Mouse (Mus musculus) lung, postnatal 0 days (tissue): ENCODE measurements around the gene Rpl29. TPM values are rescaled to one million over a fixed set of nuclear protein-coding genes. Genes with fewer than 3 reads are reported as not detected.
A peak's percentile ranks its signal among the peaks of the same experiment; 100 is the strongest.

Experiments used
- ATAC-seq: fragments of 200-750 bp; cut with Nextera tagmentation; 2 replicates; pipeline ENCODE4 v1.8.0; 2017; ENCODE audit warnings: moderate library complexity
- DNase-seq: peaks from one replicate; pipeline ENCODE4 v3.0.0-alpha.2; 2016; ENCODE audit warnings: low spot score
- H3K27ac ChIP-seq: fragments of 300-500 bp; sonication (generic); 2 replicates; pipeline ENCODE4 v1.5.1; 2014; ENCODE audit warnings: antibody characterized with exemption, mild to moderate bottlenecking, low read length, mixed read lengths
- H3K27me3 ChIP-seq: fragments of 300-500 bp; sonication (generic); replicated peaks from 2 replicates; pipeline ENCODE4 v1.6.1; 2014; ENCODE audit warnings: low read length, mixed read lengths; ENCODE audit not compliant: insufficient read depth
- H3K36me3 ChIP-seq: fragments of 300-500 bp; sonication (generic); 2 replicates; pipeline ENCODE4 v1.6.1; 2014; ENCODE audit warnings: low read length, mixed read lengths; ENCODE audit not compliant: insufficient read depth
- H3K4me1 ChIP-seq: fragments of 300-500 bp; sonication (generic); 2 replicates; pipeline ENCODE4 v1.6.1; 2014; ENCODE audit warnings: antibody characterized with exemption, low read depth, low read length, mixed read lengths; ENCODE audit not compliant: insufficient read depth
- H3K4me2 ChIP-seq: fragments of 300-500 bp; sonication (generic); replicated peaks from 2 replicates; pipeline ENCODE4 v1.6.1; 2014; ENCODE audit warnings: low read depth, mild to moderate bottlenecking, low read length, moderate library complexity, mixed read lengths
- H3K4me3 ChIP-seq: fragments of 300-500 bp; sonication (generic); 2 replicates; pipeline ENCODE4 v1.5.1; 2014; ENCODE audit warnings: low read depth, low read length
- H3K9ac ChIP-seq: fragments of 300-500 bp; sonication (generic); replicated peaks from 2 replicates; pipeline ENCODE4 v1.6.1; 2014; ENCODE audit warnings: low read depth, mild to moderate bottlenecking
- H3K9me3 ChIP-seq: fragments of 300-500 bp; sonication (generic); 2 replicates; pipeline ENCODE4 v1.6.1; 2016; ENCODE audit warnings: low read length, mixed read lengths
- CTCF ChIP-seq: IDR thresholded peaks from 2 replicates; pipeline ENCODE4 v1.5.1; 2016; ENCODE audit warnings: antibody characterized with exemption, mild to moderate bottlenecking
- EP300 ChIP-seq: IDR thresholded peaks from 2 replicates; pipeline ENCODE4 v1.6.1; 2016; ENCODE audit warnings: antibody characterized with exemption, mild to moderate bottlenecking, control low read depth
- WGBS: fragments of 180-500 bp; shearing (Covaris S2); extraction: QIAGEN DNeasy Blood & Tissue Kit; methylation state at CpG from one replicate; pipeline ENCODE4 v1.1.7; 2014; 5-methylcytosine and 5-hydroxymethylcytosine counted together
- polyA plus RNA-seq: library from polyadenylated mRNA; unstranded; fragments of >200 nt; fragmentation: Nextera tagmentation; extraction: Ambion mirVana; gene quantifications from 2 replicates; pipeline ENCODE4 v1.2.1, GENCODE M21; 2015

Gene Rpl29
- polyA plus RNA-seq, 1 experiment from 2014 or later: 737 TPM

DNA sequence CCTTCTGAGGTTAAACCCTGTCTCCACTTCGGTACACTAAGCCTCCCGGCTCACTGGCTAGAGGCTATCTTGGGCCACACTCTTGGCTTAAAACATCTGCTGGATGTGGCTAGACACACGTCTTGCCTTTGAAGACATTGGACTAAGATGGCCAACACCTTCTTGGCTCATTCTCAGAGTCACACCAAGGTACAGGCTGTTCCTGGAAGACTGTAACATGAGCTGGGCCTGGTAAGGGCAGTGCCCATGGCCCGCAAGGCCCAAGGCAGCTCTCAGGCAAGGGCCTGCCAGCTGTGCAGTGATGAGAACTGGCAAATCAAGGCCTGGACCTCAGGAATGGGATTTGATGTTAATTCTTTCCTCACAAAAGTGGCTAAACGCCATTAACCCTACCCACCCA lies 15.6 kb upstream of the Rpl29 start:
- no peak overlapping the region for H3K27ac ChIP-seq
- H3K9ac ChIP-seq: no peak overlapping the region
- 0 out of 2 replicates have a peak, but pooled peaks cover 6% of the 10 kb centered on the region for H3K4me1 ChIP-seq
- no peak for DNase-seq
- H3K9me3 ChIP-seq: no peaks in the 10 kb centered on the region
- WGBS: 75% methylated on average over 5 of the region's 5 CpGs
- H3K4me2 ChIP-seq: no peak overlapping the region
- no peaks in the 10 kb centered on the region for H3K27me3 ChIP-seq
- no peak for TF ChIP-seq CTCF
- no peak for TF ChIP-seq EP300
- no peak for ATAC-seq
- H3K36me3 ChIP-seq: no peaks in the 10 kb centered on the region
- H3K4me3 ChIP-seq: no peak overlapping the region

DNA sequence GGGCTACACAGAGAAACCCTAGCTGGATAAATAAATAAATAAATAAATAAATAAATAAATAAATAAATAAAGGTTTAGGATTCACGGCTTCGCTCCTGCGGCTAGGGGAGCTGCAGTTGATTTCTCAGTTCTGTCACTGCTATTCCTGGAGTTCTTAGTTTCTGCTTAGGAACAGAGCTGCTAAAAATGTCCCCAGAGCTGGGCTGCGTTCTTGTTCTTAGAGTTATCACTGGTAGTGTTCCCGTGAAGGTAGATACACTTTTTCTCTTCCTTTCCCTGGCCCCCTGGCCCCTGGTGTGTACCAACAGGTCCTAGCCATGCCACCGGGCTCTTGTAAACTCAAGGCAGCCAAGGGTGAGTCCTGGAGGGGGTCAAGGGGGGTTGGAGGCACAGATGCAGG lies 12.4 kb upstream of the Rpl29 start:
- Histone ChIP-seq H3K27ac (no peak overlapping the region), H3K36me3 (no peaks in the 10 kb centered on the region), H3K9ac (no peak overlapping the region), H3K9me3 (no peaks in the 10 kb centered on the region), H3K4me3 (no peak overlapping the region), H3K27me3 (no peaks in the 10 kb centered on the region), H3K4me1 (peaks cover 13% of the 10 kb centered on the region; the same call in 1 of the 2 replicates), H3K4me2 (no peak overlapping the region)
- WGBS: 82% methylated on average over 6 of the region's 6 CpGs
- ATAC-seq (no peak), DNase-seq (no peak)
- TF ChIP-seq CTCF (no peak), EP300 (no peak)

DNA sequence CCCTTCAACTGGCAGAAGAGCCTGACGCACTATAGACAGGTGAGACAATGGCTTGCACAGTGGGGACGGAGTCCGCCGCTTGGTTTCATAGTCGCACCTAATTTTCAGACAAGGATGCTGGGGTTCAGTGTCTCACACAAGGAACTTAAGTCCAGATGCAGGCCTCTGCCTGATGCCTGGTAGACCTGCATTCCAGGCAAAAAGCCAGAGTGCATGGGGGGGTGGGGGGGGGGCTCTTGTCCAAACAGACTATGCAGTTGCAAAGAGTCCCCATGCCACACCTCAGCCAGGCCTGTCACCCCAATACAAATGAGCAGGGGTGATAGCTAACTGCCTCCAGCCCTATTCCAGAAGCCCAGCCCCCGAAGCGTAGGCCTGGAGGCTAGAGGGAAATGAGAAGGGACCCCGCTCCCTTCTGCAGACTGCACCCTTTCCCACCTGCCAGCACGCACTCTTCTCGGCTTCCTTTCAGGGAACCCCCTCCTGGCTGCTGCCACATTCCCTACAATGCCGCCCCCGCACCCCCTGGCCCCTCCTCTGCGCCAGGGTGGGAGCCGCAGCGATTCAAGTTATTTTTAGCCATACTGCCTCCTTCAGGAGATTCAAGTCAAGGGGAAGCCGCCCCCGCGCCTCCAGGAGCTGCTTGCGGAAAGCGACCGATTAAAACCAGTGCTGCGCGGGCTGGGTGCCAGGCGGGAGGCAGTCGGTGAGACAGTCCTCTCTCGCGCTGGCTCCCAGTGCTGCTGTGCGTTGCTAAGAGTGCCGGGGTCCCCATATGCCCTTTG lies 11.2 kb upstream of the Rpl29 start:
- peak; percentile 85 for DNase-seq
- Histone ChIP-seq H3K4me3 (peak overlapping the region; percentile 21), H3K27ac (no peak overlapping the region)

DNA sequence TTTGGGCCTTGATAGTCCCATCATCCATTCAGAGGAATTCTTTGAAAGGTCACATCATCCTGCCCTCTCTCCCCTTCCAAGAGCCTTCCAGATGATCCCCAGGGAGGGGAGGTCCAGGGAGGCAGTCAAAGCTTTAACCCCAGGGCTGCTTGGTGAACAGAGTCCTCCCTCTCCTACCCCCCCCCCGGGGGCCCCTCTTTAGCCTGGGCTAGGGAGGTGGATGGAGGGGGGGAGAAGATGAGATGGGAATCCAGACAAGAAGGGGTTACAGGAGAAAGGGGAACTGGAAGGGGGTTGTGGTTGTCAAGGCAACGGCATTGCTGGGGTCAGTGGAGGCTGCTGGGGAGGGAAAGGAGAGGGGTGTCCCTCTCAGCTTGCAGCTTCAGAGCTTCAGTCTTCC lies 8.6 kb upstream of the Rpl29 start:
- DNase-seq: no peak
- peaks cover 13% of the 10 kb centered on the region; the same call in 1 of the 2 replicates for H3K4me1 ChIP-seq

More for the DNA sequence above, 11.2 kb upstream of the Rpl29 start:
- Histone ChIP-seq H3K9ac (no peak overlapping the region), H3K9me3 (no peaks in the 10 kb centered on the region), H3K4me2 (peak overlapping the region; percentile 53), H3K36me3 (no peaks in the 10 kb centered on the region), H3K4me1 (peaks cover 13% of the 10 kb centered on the region; the same call in 1 of the 2 replicates), H3K27me3 (no peaks in the 10 kb centered on the region)
- peak; percentile 61 for ATAC-seq
- TF ChIP-seq CTCF (peak; percentile 56), EP300 (no peak)
- 15% methylated on average over 29 of the region's 29 CpGs for WGBS

DNA sequence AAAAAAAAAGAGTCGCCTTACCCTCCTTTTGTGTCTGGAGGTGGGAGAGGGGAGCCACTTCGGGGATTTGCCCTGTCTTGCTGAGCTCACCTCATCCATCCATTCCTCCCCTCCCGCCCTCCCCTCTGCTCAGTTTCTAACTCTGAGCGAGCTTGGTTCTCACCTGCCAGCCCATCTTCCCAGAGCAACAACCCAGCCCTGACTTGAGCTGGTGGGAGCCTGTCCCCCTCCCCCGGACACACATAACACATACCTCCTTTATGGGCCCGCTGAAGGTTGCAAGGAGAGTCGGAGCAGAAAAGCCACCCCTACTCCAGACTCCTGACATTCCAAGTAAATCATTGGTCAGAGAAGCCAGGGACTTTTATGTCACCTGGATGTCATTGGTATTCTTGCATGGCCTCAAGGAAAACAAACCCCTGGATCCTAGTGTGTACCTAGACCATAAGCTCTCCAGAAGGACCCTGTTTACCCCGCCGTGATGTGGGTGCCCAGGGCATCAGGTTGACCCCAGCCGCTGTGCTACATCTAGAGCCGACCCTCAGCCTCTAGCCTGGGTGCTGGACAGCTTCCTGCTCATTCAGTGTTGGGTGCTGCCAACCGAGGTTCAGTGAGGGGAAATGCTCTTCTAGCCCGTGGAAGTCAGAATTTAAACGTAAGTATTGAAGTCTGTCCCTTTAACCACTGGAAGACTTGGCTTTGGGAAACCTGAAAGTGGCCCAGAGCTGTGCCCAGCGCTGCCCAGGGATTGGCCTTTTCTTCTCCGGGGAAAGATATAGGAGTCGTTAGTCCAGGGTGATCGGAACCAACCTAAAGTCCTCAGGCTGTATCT lies 8.0 kb upstream of the Rpl29 start:
- WGBS: 18% methylated on average over 17 of the region's 18 CpGs
- no peak overlapping the region for H3K4me3 ChIP-seq
- TF ChIP-seq CTCF (no peak), EP300 (no peak)
- no peaks in the 10 kb centered on the region for H3K27me3 ChIP-seq
- H3K4me1 ChIP-seq: peaks cover 13% of the 10 kb centered on the region; the same call in 1 of the 2 replicates
- H3K36me3 ChIP-seq: no peaks in the 10 kb centered on the region
- no peak overlapping the region for H3K9ac ChIP-seq
- DNase-seq: peak; percentile 21
- peak; percentile 16 for ATAC-seq
- no peak overlapping the region for H3K27ac ChIP-seq
- peak overlapping the region; percentile 42 for H3K4me2 ChIP-seq
- H3K9me3 ChIP-seq: no peaks in the 10 kb centered on the region

More for the DNA sequence above, 8.6 kb upstream of the Rpl29 start:
- Histone ChIP-seq H3K27ac (no peak overlapping the region), H3K4me2 (no peak overlapping the region), H3K27me3 (no peaks in the 10 kb centered on the region), H3K9me3 (no peaks in the 10 kb centered on the region), H3K9ac (no peak overlapping the region), H3K4me3 (no peak overlapping the region), H3K36me3 (no peaks in the 10 kb centered on the region)
- WGBS: 8% methylated on average over 2 of the region's 2 CpGs
- TF ChIP-seq CTCF (no peak), EP300 (no peak)
- no peak for ATAC-seq

DNA sequence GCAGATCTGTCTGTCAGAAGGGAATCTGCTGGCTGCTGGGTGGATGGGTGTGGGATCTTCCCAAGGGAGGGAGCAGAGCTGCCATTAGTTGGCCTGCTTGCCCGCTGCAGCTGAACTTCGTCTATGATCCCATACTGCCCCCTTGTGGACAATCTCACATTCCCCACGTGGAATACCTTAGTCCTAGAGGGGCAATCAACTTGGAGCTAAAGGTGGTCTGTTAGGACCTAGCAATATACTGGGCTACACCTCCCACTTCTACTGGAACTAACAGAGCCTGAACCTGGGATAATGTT lies 7.4 kb upstream of the Rpl29 start:
- H3K36me3 ChIP-seq: no peaks in the 10 kb centered on the region
- TF ChIP-seq CTCF: peak; percentile 97
- no peak for TF ChIP-seq EP300
- H3K9ac ChIP-seq: no peak overlapping the region
- ATAC-seq (peak; percentile 84), DNase-seq (peak; percentile 93)
- H3K4me2 ChIP-seq: peak overlapping the region; percentile 42
- H3K4me3 ChIP-seq: no peak overlapping the region
- H3K9me3 ChIP-seq: no peaks in the 10 kb centered on the region
- H3K27me3 ChIP-seq: no peaks in the 10 kb centered on the region
- no peak overlapping the region for H3K27ac ChIP-seq
- 0% methylated on average over 3 of the region's 3 CpGs for WGBS
- peaks cover 13% of the 10 kb centered on the region; the same call in 1 of the 2 replicates for H3K4me1 ChIP-seq
